Comparison of ENCODE assay signal across 8 mouse cellular contexts in the genomic region with DNA sequence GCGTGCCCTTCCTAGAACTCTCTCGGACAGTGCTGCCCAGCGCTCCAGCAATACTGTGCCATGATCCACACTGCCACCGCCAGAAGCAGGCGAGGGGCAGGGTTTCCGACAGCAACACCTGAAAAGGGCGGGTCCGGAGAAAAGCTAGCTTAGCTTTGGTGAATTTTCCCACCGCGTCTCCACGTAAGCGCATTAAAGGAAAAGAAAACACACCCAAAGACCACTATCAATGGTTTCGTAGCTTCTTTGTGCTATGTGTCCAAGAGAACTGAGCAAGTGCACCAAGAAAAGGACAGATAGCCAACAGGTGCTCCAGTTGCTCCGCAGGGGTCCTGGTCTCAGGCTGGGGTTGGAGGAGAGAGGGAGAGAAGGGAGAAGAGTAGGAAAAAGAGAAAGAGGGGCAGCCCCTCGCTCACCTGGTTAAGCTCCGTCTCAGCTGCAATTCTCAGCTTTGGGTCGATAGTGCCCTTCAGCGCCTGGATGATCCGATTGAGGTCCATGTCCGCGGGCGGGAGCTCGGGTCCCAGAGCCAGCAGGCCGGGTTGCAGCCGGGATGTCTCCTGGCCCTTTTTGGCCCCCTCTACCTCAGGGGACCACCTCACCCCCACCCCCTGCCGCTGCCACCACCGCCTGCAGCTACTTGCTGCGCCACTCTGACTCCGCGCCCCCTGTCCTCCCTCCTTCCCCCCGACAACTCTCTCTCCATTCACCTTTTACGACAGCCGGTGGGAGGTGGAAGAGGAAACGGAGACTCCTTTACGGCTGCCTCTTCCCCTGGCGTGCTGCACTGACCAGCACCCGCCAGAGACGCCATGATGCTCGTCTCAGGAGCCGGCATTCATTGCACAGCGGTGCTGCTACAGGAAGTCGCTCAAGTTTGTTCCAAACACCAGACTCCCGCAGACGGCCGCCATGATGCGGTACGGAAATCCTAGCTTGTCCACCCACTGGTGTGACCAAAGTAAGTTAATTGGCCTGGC. TPM values are rescaled to one million over a fixed set of nuclear protein-coding genes. Genes with fewer than 3 reads are reported as not detected.
A peak's percentile ranks its signal among the peaks of the same experiment; 100 is the strongest.
DNase-seq lines count a peak whose midpoint lies in the region; ATAC-seq and TF ChIP-seq lines count a peak whose summit lies in the region.

A gene (minus strand): TSS at position 720 of the 980 bp plus-strand sequence.

- ATAC-seq in heart, embryonic 15.5 days (replicated peaks; ENCODE audit: insufficient number of reproducible peaks, insufficient read depth, low FRiP score, low read depth), result peak; percentile 98
- ATAC-seq in liver, embryonic 14.5 days (ENCODE audit: insufficient read depth), result peak; percentile 95
- ATAC-seq in neural tube, embryonic 11.5 days (ENCODE audit: insufficient read depth, low FRiP score, low TSS enrichment), result peak; percentile 97
- ATAC-seq in stomach, postnatal 0 days (ENCODE audit: low FRiP score, low TSS enrichment), result peak; percentile 99

- TF ChIP-seq CTCF in liver, embryonic 14.5 days (IDR thresholded peaks at IDR 0.05; ENCODE audit: low read depth), result peak; percentile 41
- TF ChIP-seq CTCF in stomach, postnatal 0 days (IDR thresholded peaks at IDR 0.05; ENCODE audit: low read depth), result peak; percentile 32; the same call in 1 of the 2 replicates

- peaks cover 31% of the 10 kb centered on the region for H3K4me1 ChIP-seq in forebrain, embryonic 10.5 days
- H3K4me1 ChIP-seq in heart, embryonic 15.5 days (replicated peaks), result peaks cover 7% of the 10 kb centered on the region; the same call in 1 of the 2 replicates
- H3K4me1 ChIP-seq in liver, embryonic 14.5 days (replicated peaks; ENCODE audit: control insufficient read depth in 2 of 2, insufficient read depth in 2 of 2, low read length in 1 of 2), result peaks cover 7 to 10% of the 10 kb centered on the region in 2 experiments
- H3K4me1 ChIP-seq in neural tube, embryonic 11.5 days (ENCODE audit: control insufficient read depth, insufficient read depth, low read length), result peaks cover 4% of the 10 kb centered on the region; the same call in 1 of the 2 replicates
- H3K4me1 ChIP-seq in stomach, postnatal 0 days (replicated peaks; ENCODE audit: control insufficient read depth, insufficient read depth), result no peaks in the 10 kb centered on the region

- TF ChIP-seq EP300 in liver, embryonic 14.5 days (IDR thresholded peaks at IDR 0.05; ENCODE audit: low read depth), result no peak
- peak; percentile 17 for TF ChIP-seq EP300 in stomach, postnatal 0 days (optimal IDR thresholded peaks at IDR 0.05)

- peak within 1 kb of the TSS; percentile 68 for H3K4me2 ChIP-seq in heart, embryonic 15.5 days
- peak within 1 kb of the TSS; percentile 86 for H3K4me2 ChIP-seq in liver, embryonic 14.5 days (ENCODE audit: low read depth)
- H3K4me2 ChIP-seq in neural tube, embryonic 11.5 days (ENCODE audit: low read depth), result peak within 1 kb of the TSS; percentile 94
- peak within 1 kb of the TSS; percentile 79 for H3K4me2 ChIP-seq in stomach, postnatal 0 days (replicated peaks; ENCODE audit: low read depth)

- H3K27me3 ChIP-seq in forebrain, embryonic 10.5 days (ENCODE audit: poor library complexity, severe bottlenecking), result no peaks in the 10 kb centered on the region
- H3K27me3 ChIP-seq in heart, embryonic 15.5 days, result no peaks in the 10 kb centered on the region
- H3K27me3 ChIP-seq in liver, embryonic 14.5 days (ENCODE audit: control insufficient read depth, insufficient read depth, low read length), result no peaks in the 10 kb centered on the region
- H3K27me3 ChIP-seq in neural tube, embryonic 11.5 days (ENCODE audit: control insufficient read depth, insufficient read depth, low read length), result no peaks in the 10 kb centered on the region
- no peaks in the 10 kb centered on the region for H3K27me3 ChIP-seq in stomach, postnatal 0 days (ENCODE audit: control insufficient read depth, insufficient read depth, low read length)

- DNase-seq in CD8-positive naive resting alpha-beta T cell, adult 2 months (ENCODE audit: low read depth in 2 of 2, low spot score in 2 of 2), result peak; percentile 77 to 81
- peak; percentile 86 for DNase-seq in c-Kit-positive CD71-negative TER-119-negative erythroid progenitor cells, embryonic 14.5 days (ENCODE audit: low read depth)
- DNase-seq in forebrain, embryonic 10.5 days (ENCODE audit: extremely low spot score, low spot score), result peak; percentile 94
- DNase-seq in kidney, postnatal 25 days, result peak; percentile 93 to 97
- DNase-seq in liver, embryonic 14.5 days (ENCODE audit: low read depth in 3 of 3, low spot score in 3 of 3), result peak; percentile 84 to 87 (median 85)
- peak; percentile 92 for DNase-seq in neural tube, embryonic 11.5 days (ENCODE audit: low spot score)
- DNase-seq in stomach, postnatal 0 days (ENCODE audit: low spot score), result peak; percentile 92

- WGBS in forebrain, embryonic 10.5 days, result under 1% methylated on average over 47 of the region's 47 CpGs
- WGBS in heart, embryonic 15.5 days, result under 1% methylated on average over 43 of the region's 47 CpGs
- WGBS in liver, embryonic 14.5 days (ENCODE audit: insufficient replicate concordance), result under 1% methylated on average over 47 of the region's 47 CpGs
- WGBS in neural tube, embryonic 11.5 days, result 1% methylated on average over 47 of the region's 47 CpGs
- WGBS in stomach, postnatal 0 days, result 1% methylated on average over 47 of the region's 47 CpGs

- H3K4me3 ChIP-seq in forebrain, embryonic 10.5 days, result peak within 1 kb of the TSS; percentile 87
- peak within 1 kb of the TSS; percentile 86 for H3K4me3 ChIP-seq in heart, embryonic 15.5 days
- H3K4me3 ChIP-seq in liver, embryonic 14.5 days (ENCODE audit: insufficient read depth in 1 of 2, low read depth in 2 of 2, low read length in 2 of 2), result peak within 1 kb of the TSS; percentile 80 to 81
- H3K4me3 ChIP-seq in neural tube, embryonic 11.5 days (ENCODE audit: low read depth, low read length), result peak within 1 kb of the TSS; percentile 83
- H3K4me3 ChIP-seq in stomach, postnatal 0 days (ENCODE audit: low read depth, low read length), result peak within 1 kb of the TSS; percentile 87

- peaks cover 3% of the 10 kb centered on the region; the same call in 1 of the 2 replicates for H3K9me3 ChIP-seq in forebrain, embryonic 10.5 days
- H3K9me3 ChIP-seq in heart, embryonic 15.5 days (replicated peaks), result no peaks in the 10 kb centered on the region
- no peaks in the 10 kb centered on the region for H3K9me3 ChIP-seq in liver, embryonic 14.5 days (ENCODE audit: control insufficient read depth, low read length)
- H3K9me3 ChIP-seq in neural tube, embryonic 11.5 days (ENCODE audit: control insufficient read depth, low read length), result no peaks in the 10 kb centered on the region
- H3K9me3 ChIP-seq in stomach, postnatal 0 days (ENCODE audit: control insufficient read depth, low read length), result no peaks in the 10 kb centered on the region

- peak within 1 kb of the TSS; percentile 91 for H3K27ac ChIP-seq in forebrain, embryonic 10.5 days
- H3K27ac ChIP-seq in heart, embryonic 15.5 days, result peak within 1 kb of the TSS; percentile 67
- peak within 1 kb of the TSS; percentile 48 for H3K27ac ChIP-seq in liver, embryonic 14.5 days
- no peak within 1 kb of the TSS for H3K27ac ChIP-seq in neural tube, embryonic 11.5 days (ENCODE audit: low read depth, low read length)
- peak within 1 kb of the TSS; percentile 74; the same call in 1 of the 2 replicates for H3K27ac ChIP-seq in stomach, postnatal 0 days (replicated peaks)

- H3K36me3 ChIP-seq in forebrain, embryonic 10.5 days (replicated peaks), result peaks cover 12% of the 10 kb centered on the region
- no peaks in the 10 kb centered on the region for H3K36me3 ChIP-seq in heart, embryonic 15.5 days
- no peaks in the 10 kb centered on the region; the same call in 1 of the 2 replicates for H3K36me3 ChIP-seq in liver, embryonic 14.5 days (replicated peaks; ENCODE audit: control insufficient read depth, insufficient read depth, low read depth)
- no peaks in the 10 kb centered on the region for H3K36me3 ChIP-seq in neural tube, embryonic 11.5 days (ENCODE audit: control insufficient read depth, insufficient read depth, low read length)
- H3K36me3 ChIP-seq in stomach, postnatal 0 days (ENCODE audit: control insufficient read depth, insufficient read depth, low read length), result no peaks in the 10 kb centered on the region

- peak within 1 kb of the TSS; percentile 78 for H3K9ac ChIP-seq in heart, embryonic 15.5 days
- peak within 1 kb of the TSS; percentile 69 for H3K9ac ChIP-seq in liver, embryonic 14.5 days (replicated peaks)
- peak within 1 kb of the TSS; percentile 55 for H3K9ac ChIP-seq in neural tube, embryonic 11.5 days (ENCODE audit: low read length)
- H3K9ac ChIP-seq in stomach, postnatal 0 days (ENCODE audit: low read length), result peak within 1 kb of the TSS; percentile 75

RNA-seq across cellular contexts. Expression of the gene that starts here (rescaled TPM):
- polyA plus RNA-seq in forebrain, embryonic 10.5 days (2016; fragmentation: Nextera tagmentation; extraction: Ambion mirVana), result 34.4 and 35.7 TPM in 2 replicates
- polyA plus RNA-seq in heart, embryonic 15.5 days (2015; fragmentation: Nextera tagmentation; extraction: Ambion mirVana), result 16.9 and 17.1 TPM in 2 replicates
- polyA plus RNA-seq in liver, embryonic 14.5 days (2012; rRNA removed), result 3.5 and 5.0 TPM in 2 replicates
- polyA plus RNA-seq in liver, embryonic 14.5 days (2014; fragmentation: Nextera tagmentation; extraction: Ambion mirVana), result 4.8 and 5.5 TPM in 2 replicates
- polyA plus RNA-seq in neural tube, embryonic 11.5 days (2014; fragmentation: Nextera tagmentation; extraction: Ambion mirVana), result 25.1 and 28.1 TPM in 2 replicates
- 9.5 and 10.5 TPM in 2 replicates for polyA plus RNA-seq in stomach, postnatal 0 days (2015; fragmentation: Nextera tagmentation; extraction: Ambion mirVana)
